Mouse (Mus musculus) G1E (cell line): ENCODE measurements at regions not wholly inside any gene's neighbourhood (a gene's known extent, or its start where the extent isn't known, plus 50 kb on each side); places are given as distances from the start of the nearest gene placed in this dataset.

Source experiments
- CTCF ChIP-seq: IDR thresholded peaks from 2 replicates; pipeline ENCODE4 v1.5.1; 2012; ENCODE audit warnings: low read depth, low read length, inconsistent platforms, mixed read lengths
- GATA1 ChIP-seq: IDR thresholded peaks from 2 replicates; pipeline ENCODE4 v1.6.1; 2012; ENCODE audit warnings: borderline replicate concordance, low read length, inconsistent platforms, mixed read lengths
- GATA2 ChIP-seq: IDR thresholded peaks from 2 replicates; pipeline ENCODE4 v1.6.1; 2012; ENCODE audit warnings: low read depth, low read length, inconsistent platforms, borderline replicate concordance
- POLR2AphosphoS5 ChIP-seq: IDR thresholded peaks from 2 replicates; pipeline ENCODE4 v1.6.1; 2012; ENCODE audit warnings: low read depth, low read length, inconsistent platforms; ENCODE audit not compliant: insufficient replicate concordance
- TAL1 ChIP-seq: conservative IDR thresholded peaks from 2 replicates; pipeline ENCODE4 v1.6.1; 2012; ENCODE audit warnings: low read depth, low read length, inconsistent platforms, mixed read lengths

GRCm38 (mm10) chr3:143947079-143947937 is 257.7 kb downstream of the Lmo4 start:
- TF ChIP-seq CTCF (no peak), GATA2 (no peak), TAL1 (no peak), GATA1 (no peak), POLR2AphosphoS5 (no peak)
